Mouse (Mus musculus): ENCODE measurements around the gene Dock3. TPM values are rescaled to one million over a fixed set of nuclear protein-coding genes. Genes with fewer than 3 reads are reported as not detected.

Dock3 gene
- total RNA-seq, 2 experiments from 2014 or later, result 107 to 108 TPM

DNA sequence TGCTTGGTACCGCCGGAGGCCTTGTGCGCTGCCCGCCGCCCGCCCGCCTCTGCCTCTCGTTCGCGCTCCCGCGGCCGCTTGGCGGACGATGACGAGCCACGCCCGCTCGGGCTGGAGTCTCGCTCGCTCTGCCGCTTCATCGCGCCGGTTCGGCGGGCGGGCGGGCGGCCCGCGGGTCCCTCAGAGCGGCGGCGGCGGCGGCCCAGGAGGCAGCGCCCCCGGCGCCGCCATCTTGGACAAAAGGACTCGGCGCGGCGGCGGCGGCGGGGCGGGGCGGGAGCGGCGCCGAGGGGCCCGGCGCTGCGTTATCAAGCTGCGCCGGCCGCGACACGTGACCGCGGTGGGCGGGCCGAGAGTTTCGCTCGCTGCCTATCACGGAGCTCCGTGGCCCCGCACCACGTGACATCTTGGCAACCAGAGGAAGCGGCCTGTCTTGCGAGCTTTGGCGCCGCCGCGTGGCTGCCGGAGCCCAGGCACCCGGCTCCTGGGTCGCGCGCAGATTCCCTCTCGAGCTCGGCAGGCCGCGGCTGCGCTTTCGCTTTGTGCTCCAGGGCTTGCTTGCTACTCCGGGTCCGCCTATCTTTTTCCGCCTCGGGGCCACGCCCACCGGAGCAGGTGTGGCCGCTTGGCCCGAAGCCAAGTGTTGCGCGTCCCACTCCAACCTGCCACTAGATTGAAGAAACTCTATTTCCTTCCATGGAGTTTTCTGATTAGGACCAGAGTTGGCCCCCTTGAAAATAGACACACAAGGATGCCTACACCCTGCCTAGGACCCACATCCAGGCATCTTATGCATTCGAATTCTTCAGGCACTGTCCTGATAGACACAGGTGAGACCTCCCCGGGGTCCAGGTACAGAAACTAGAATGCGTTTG, 344.6 kb downstream of the Dock3 start, which contains the start of gene Rbm15b:
Gene Rbm15b, minus strand, starts transcription at position 601 of the 875 bp plus-strand sequence.
- DNase-seq, result peak; percentile 96 to 97

DNA sequence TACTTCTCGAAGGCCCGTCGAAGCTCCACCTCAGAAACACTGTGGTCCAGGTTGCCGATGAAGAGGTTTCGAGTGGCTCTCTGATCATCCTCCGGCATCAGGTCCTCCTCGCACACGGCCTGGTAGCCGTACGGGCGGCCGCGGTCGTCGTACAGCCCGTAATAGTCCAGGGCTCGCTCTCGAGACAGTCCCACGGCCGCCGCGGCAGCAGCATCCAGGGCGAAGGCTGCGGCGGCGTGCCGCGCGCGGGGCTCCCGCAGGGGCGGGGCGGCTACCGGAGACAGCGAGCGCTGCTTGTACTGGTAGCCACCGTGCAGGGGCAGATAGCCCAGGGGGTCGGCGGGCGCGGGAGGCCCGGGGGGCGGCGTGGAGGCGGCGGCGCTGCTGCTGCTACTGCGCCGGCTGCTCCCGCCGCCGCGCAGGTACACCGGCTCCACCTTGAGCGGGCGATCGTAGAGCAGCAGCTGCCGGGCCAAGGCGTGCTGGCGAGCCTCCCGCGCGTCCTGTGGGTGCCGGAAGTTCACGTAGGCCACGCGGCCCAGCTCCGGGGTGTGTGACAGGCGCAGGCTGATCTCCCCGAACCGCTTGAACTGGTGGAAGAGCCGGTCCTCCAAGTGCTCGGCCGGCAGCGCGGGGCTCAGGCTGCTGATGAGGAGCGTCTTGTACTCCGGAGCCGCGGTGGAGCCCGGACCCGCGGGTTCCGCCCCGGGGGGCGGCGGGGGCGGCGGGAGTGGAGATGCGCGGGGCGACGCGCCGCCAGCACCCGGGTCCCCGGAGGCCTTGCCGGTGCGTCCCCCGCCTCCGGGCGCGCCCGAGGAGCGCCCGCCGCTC, 345.6 kb downstream of the Dock3 start:
- DNase-seq, result peak in 1 of 2 experiments; percentile 42

DNA sequence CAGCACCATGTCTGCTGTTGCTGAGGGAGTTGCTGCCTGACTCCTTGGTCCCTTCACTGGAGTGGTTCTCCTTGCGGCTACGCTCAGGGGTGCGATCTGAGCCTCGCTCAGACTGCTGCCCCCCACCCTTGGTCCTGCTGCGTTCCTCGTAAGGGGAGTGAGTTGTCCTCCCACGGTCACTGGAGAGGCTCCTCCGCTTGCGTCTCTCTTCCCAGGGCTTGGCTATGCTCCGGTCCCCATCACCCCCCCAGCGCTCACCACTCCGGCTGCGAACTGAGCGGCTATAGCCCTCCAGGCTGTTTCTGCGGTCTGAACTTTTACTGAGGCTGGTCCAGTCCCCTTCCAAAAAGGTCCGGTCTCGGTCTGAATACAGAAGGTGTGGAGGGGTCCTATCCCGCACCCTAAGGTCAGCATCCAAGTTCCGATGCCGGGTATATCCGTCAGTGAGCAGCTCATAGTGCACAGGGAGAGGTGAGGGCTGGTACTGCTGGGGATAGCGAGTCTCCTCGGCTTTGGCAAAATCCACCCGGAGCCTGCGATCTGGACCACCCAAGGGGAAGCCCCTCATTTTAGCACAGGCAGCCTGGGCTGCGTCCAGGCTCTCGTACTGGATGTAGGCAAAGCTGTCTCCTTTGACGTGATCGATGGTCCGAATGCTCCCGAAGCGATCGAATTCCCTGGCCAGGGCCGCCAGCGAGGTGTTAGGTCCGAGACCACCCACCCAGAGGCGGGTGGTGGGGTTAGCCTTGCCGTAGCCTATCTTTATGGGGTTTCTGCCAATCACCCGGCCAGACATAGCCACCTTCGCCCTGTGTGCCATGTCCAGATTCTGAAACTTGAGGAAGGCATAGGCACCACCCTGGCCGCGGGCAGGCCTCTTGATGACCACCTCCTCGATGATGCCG, 346.5 kb downstream of the Dock3 start:
- no peak for DNase-seq

DNA sequence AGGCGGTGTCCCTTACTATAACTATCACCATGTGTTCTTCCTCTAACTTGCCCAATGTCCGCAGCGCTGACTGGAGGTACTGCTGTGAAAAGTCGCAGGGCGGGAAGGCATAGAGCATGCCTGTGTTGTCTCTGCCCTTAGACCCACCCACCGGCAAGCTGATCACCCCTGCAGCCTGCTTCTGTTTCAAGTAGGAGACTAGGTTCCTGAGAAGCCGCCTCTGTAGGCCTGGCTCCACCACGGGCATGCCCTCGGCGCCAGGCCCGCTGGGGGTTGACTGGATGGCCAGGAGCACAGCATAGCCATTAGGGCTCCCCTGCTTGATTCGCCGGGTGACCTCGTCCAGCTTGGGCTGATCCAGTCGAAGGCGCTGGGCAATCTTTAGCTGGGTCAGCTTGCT, 347.4 kb downstream of the Dock3 start:
- no peak for DNase-seq

DNA sequence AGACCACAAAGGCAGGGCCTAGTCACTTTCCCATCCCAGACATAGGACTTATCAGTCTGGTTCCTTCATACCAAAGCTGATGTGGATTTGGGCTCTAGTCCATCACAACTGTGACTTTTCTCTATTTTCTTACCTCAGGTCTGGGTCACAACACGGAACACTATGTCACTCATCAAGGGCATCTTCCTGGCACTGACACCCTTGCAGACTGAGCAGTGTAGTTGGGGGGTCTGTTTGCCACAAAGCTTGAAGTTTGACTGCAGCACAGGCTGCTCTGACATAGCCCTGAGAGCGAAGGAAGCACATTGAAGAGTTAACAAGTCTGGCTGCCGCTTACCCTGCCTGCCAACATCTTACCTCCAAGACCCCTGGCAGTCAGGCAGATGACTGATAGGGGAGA, 348.6 kb downstream of the Dock3 start:
- DNase-seq, result no peak

DNA sequence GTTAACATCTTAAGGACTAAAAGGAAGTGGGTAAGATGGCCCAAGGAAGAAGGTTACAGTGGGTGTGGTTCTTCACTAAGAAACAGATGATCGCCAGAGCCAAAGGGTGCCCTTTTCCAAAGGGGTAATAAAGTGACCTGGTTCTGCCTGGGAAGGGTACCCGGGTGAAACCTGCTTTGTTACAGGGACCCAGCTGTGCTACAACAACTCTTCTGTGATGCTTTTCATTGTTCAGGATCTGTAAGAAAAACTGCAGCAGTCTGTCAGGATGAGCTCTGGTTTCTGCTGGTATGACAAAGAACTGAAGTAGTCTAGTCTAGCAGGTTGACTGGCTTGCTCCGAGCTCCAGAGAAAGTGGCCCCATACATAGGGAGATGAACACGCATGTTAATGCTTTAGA, 349.5 kb downstream of the Dock3 start:
- DNase-seq, result no peak

DNA sequence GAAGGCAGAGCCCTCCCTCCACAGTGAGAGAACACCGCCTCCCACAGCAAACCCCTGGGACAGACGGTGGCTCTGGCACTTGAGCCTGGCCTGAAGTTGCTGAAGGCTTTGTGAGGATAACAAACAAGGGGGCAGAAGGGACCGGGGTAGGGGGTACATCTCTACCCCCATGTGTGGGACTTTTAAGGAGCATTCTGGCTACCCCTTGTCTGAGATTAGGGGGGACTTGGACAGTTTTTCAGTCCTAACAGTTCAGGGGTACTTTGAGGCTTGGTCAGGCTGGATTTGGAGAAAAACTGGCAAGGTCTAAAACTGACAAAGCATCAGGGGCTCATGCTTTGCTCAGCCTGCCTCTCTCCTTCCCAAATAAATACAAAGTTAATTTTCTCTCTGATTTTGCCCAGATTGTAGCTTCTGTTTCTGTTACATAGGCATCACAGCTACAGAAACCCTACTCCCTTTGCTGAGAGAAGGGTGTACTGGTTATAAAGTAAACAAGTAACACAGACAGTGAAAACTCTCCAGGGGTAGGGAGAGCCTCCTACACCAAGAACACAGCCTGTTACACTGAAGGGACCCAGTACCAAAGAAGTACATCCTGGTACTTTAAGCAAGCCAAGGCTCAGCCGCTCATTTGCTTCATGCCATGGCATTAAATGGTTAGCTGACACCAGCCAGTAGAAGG, 350.5 kb downstream of the Dock3 start:
- DNase-seq, result no peak

DNA sequence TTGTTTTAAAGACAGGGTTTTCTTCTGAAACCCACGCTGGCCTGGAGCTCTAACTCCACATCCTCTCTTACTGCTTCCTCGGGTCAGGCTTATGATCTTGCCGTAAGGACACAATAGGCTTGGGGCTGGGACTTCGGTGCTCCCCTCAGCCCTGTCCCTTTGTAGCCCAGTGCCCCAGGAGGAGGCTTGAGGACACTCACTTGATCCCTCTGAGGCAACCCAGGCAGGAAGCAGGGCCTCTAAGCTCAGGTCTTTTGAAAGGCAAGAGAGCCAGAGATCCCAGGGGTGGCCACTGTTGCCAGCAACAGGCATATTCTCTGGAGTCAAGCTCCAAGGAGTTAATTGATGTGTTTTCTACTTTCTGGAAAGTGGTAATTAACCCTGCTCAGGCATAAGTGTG, 352.2 kb downstream of the Dock3 start:
- no peak for DNase-seq

DNA sequence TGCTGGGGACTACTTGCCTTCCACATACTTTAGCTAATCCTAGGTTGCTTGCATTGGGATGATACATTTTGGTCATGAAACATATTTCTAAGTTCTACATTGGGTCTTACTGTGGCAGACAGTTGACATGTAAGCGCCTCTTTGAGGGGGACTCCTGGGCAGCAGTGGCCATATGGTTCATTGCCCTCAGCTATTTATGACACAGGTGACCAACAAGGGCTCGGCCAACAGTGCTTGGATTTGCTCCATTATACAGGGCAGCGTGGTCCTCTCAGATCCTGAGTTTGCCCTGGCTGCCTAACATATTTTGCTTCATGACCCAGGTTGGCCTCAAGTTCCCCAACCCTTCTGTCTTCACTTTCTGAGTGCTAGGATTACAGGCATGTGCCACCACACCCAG, 355.0 kb downstream of the Dock3 start:
- no peak for DNase-seq

DNA sequence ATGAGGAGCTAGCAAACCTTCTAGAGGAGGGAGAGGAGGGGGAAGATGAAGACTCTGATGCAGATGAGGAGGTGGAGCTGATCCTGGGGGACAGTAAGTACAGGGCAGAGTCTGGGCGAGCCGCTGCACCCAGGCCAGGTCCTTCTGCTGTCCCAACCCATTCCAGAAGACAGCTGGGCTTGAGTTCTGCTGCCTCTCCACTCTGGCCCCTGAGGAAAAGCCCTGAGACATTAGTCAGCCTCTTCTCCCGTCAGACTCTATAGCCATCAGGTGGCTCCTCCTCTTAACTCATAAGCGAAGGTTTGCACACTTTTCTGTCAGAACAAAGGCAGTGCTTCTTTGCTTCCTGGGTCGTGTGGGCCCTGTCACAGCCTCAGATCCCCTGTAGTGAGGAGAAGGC, 357.5 kb downstream of the Dock3 start:
- no peak for DNase-seq

DNA sequence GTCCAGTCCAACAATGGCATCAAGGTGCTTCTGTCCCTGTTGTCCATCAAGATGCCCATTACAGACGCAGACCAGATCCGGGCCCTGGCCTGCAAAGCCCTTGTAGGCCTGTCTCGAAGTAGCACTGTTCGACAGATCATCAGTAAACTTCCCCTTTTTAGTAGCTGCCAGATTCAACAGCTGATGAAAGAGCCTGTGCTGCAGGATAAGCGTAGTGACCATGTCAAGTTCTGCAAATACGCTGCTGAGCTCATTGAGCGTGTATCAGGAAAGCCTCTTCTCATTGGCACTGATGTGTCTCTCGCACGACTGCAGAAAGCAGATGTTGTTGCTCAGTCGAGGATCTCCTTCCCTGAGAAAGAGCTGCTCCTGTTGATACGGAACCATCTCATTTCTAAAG, 373.7 kb downstream of the Dock3 start:
- no peak for DNase-seq

DNA sequence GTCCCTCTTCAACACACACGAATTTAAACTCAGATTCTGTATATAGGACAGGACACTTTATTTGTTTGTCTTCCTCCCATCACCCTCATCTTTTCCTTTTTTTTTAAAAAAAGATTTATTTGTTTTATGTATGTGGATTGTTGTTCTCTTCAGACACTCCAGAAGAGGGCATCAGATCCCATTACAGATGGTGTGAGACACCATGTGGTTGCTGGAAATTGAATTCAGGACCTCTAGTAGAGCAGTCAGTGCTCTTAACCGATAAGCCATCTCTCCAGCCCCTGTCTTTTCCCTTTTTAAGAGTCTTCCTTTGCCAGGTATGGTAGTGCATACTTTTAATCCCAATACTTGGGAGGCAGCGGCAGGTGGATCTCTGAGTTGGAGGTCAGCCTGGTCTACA, 375.0 kb downstream of the Dock3 start:
- no peak for DNase-seq

Small RNA genes lying within 50 kb of the gene (microRNA-seq; reads per million reads assigned to microRNA genes)
- gene Gm22238, result 0 reads per million in 2 experiments

Other genes starting within 250 kb of the Dock3 start
- gene Mapkapk3, start 58.0 kb upstream of the Dock3 start, total RNA-seq (2021), result 1 to 10 TPM; 1.6 to 2.9 TPM
- 1 to 10 TPM; 3.8 to 3.9 TPM for gene Cish, start 64.1 kb upstream of the Dock3 start, total RNA-seq (2021)
- 10 to 100 TPM; 17.2 to 19.5 TPM for gene Hemk1, start 106.4 kb upstream of the Dock3 start, total RNA-seq (2021)
- 1 to 10 TPM; 1.5 to 1.9 TPM for gene 6430571L13Rik, start 108.7 kb upstream of the Dock3 start, total RNA-seq (2021)
- 10 to 100 TPM; 17.5 to 23.3 TPM for gene Cacna2d2, start 167.7 kb upstream of the Dock3 start, total RNA-seq (2021)

All from layer of hippocampus, postnatal 36 days (tissue).